Mouse (Mus musculus) lung, postnatal 0 days (tissue): Measurements from ENCODE around the gene Cdk19. TPM values are rescaled to one million over a fixed set of nuclear protein-coding genes. Genes with fewer than 3 reads are reported as not detected.

Source experiments
- ATAC-seq: fragments of 200-750 bp; cut with Nextera tagmentation; 2 replicates; pipeline ENCODE4 v1.8.0; 2017; ENCODE audit warnings: moderate library complexity
- DNase-seq: peaks from one replicate; pipeline ENCODE4 v3.0.0-alpha.2; 2016; ENCODE audit warnings: low spot score
- H3K27ac ChIP-seq: fragments of 300-500 bp; sonication (generic); 2 replicates; pipeline ENCODE4 v1.5.1; 2014; ENCODE audit warnings: antibody characterized with exemption, mild to moderate bottlenecking, low read length, mixed read lengths
- H3K27me3 ChIP-seq: fragments of 300-500 bp; sonication (generic); replicated peaks from 2 replicates; pipeline ENCODE4 v1.6.1; 2014; ENCODE audit warnings: low read length, mixed read lengths; ENCODE audit not compliant: insufficient read depth
- H3K36me3 ChIP-seq: fragments of 300-500 bp; sonication (generic); 2 replicates; pipeline ENCODE4 v1.6.1; 2014; ENCODE audit warnings: low read length, mixed read lengths; ENCODE audit not compliant: insufficient read depth
- H3K4me1 ChIP-seq: fragments of 300-500 bp; sonication (generic); 2 replicates; pipeline ENCODE4 v1.6.1; 2014; ENCODE audit warnings: antibody characterized with exemption, low read depth, low read length, mixed read lengths; ENCODE audit not compliant: insufficient read depth
- H3K4me2 ChIP-seq: fragments of 300-500 bp; sonication (generic); replicated peaks from 2 replicates; pipeline ENCODE4 v1.6.1; 2014; ENCODE audit warnings: low read depth, mild to moderate bottlenecking, low read length, moderate library complexity, mixed read lengths
- H3K4me3 ChIP-seq: fragments of 300-500 bp; sonication (generic); 2 replicates; pipeline ENCODE4 v1.5.1; 2014; ENCODE audit warnings: low read depth, low read length
- H3K9ac ChIP-seq: fragments of 300-500 bp; sonication (generic); replicated peaks from 2 replicates; pipeline ENCODE4 v1.6.1; 2014; ENCODE audit warnings: low read depth, mild to moderate bottlenecking
- H3K9me3 ChIP-seq: fragments of 300-500 bp; sonication (generic); 2 replicates; pipeline ENCODE4 v1.6.1; 2016; ENCODE audit warnings: low read length, mixed read lengths
- CTCF ChIP-seq: IDR thresholded peaks from 2 replicates; pipeline ENCODE4 v1.5.1; 2016; ENCODE audit warnings: antibody characterized with exemption, mild to moderate bottlenecking
- EP300 ChIP-seq: IDR thresholded peaks from 2 replicates; pipeline ENCODE4 v1.6.1; 2016; ENCODE audit warnings: antibody characterized with exemption, mild to moderate bottlenecking, control low read depth
- WGBS: fragments of 180-500 bp; shearing (Covaris S2); extraction: QIAGEN DNeasy Blood & Tissue Kit; methylation state at CpG from one replicate; pipeline ENCODE4 v1.1.7; 2014; 5-methylcytosine and 5-hydroxymethylcytosine counted together
- polyA plus RNA-seq: library from polyadenylated mRNA; unstranded; fragments of >200 nt; fragmentation: Nextera tagmentation; extraction: Ambion mirVana; gene quantifications from 2 replicates; pipeline ENCODE4 v1.2.1, GENCODE M21; 2015

Cdk19 gene
- polyA plus RNA-seq, 1 experiment from 2014 or later = 6.7 TPM

DNA sequence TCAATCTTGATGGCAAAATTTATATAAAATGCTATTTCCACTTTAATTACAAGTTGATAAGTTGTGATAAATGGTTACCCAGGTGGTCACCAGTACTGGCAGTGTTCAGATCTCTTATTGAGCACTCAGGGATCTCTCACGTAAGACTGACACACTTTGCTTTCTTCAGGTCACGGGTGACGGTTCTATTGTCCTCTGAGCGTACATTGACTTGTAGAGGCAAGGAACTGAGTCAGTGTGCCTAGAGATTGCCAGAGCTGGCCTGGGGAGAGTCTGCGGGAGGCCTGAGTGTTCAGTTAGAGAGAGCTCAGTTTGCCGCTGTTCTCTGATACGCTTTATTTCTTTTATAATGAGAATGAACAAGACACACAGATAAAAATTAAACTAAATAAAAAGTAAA, 104.0 kb downstream of the Cdk19 start:
- no peak for TF ChIP-seq CTCF
- DNase-seq = no peak
- H3K27me3 ChIP-seq = no peaks in the 10 kb centered on the region
- H3K9ac ChIP-seq = no peak overlapping the region
- no peak overlapping the region for H3K4me3 ChIP-seq
- no peak for ATAC-seq
- H3K4me2 ChIP-seq = no peak overlapping the region
- peaks cover 4% of the 10 kb centered on the region; the same call in 1 of the 2 replicates for H3K4me1 ChIP-seq
- H3K9me3 ChIP-seq = no peaks in the 10 kb centered on the region
- 75% methylated on average over 7 of the region's 7 CpGs for WGBS
- no peaks in the 10 kb centered on the region for H3K36me3 ChIP-seq
- no peak overlapping the region for H3K27ac ChIP-seq

- TF ChIP-seq EP300 (no peak), CTCF (no peak)
- peaks cover 4% of the 10 kb centered on the region; the same call in 1 of the 2 replicates for H3K4me1 ChIP-seq
- no peaks in the 10 kb centered on the region for H3K27me3 ChIP-seq
- ATAC-seq = no peak
- WGBS = 53% methylated on average over 6 of the region's 6 CpGs
- no peaks in the 10 kb centered on the region for H3K9me3 ChIP-seq
- DNase-seq = no peak
- no peak overlapping the region for H3K9ac ChIP-seq
- no peak overlapping the region for H3K4me2 ChIP-seq
- H3K36me3 ChIP-seq = no peaks in the 10 kb centered on the region
- H3K27ac ChIP-seq = no peak overlapping the region
- no peak overlapping the region for H3K4me3 ChIP-seq
Measured at GRCm38 (mm10) chr10:40443806-40444357, 104.5 kb downstream of the Cdk19 start.

DNA sequence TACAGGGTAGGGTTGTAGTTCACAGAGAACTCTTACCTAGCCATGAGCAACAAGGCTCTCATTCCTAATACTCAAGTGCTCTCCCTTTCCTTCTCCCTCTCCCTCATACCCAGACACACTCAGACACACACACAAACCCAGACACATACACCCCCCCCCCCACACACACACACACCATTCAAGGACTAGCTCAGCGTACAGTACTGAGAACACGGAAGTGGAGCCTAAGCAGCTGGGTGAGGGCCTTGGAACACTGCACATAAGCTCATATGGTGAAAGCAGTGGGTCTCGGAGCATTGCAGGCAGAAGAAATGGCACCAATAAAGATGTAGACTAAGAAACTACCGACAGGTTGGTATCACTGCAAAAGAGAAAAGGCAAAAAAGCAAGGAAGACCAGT, 105.2 kb downstream of the Cdk19 start:
- no peak for TF ChIP-seq EP300
- TF ChIP-seq CTCF = no peak
- DNase-seq (no peak), ATAC-seq (peak; percentile 65)
- Histone ChIP-seq H3K9ac (no peak overlapping the region), H3K9me3 (no peaks in the 10 kb centered on the region), H3K27ac (no peak overlapping the region), H3K27me3 (no peaks in the 10 kb centered on the region), H3K4me1 (peaks cover 4% of the 10 kb centered on the region; the same call in 1 of the 2 replicates), H3K4me2 (no peak overlapping the region), H3K36me3 (no peaks in the 10 kb centered on the region), H3K4me3 (no peak overlapping the region)
- WGBS = 81% methylated on average over 4 of the region's 4 CpGs

- ATAC-seq (no peak), DNase-seq (no peak)
- no peak overlapping the region for H3K9ac ChIP-seq
- no peak overlapping the region for H3K4me3 ChIP-seq
- TF ChIP-seq CTCF (no peak), EP300 (no peak)
- peaks cover 4% of the 10 kb centered on the region; the same call in 1 of the 2 replicates for H3K4me1 ChIP-seq
- H3K36me3 ChIP-seq = no peaks in the 10 kb centered on the region
- no peak overlapping the region for H3K4me2 ChIP-seq
- no peak overlapping the region for H3K27ac ChIP-seq
- no peaks in the 10 kb centered on the region for H3K27me3 ChIP-seq
- 45% methylated on average over 3 of the region's 3 CpGs for WGBS
- H3K9me3 ChIP-seq = no peaks in the 10 kb centered on the region
Measured at GRCm38 (mm10) chr10:40446088-40446604, 106.8 kb downstream of the Cdk19 start.

DNA sequence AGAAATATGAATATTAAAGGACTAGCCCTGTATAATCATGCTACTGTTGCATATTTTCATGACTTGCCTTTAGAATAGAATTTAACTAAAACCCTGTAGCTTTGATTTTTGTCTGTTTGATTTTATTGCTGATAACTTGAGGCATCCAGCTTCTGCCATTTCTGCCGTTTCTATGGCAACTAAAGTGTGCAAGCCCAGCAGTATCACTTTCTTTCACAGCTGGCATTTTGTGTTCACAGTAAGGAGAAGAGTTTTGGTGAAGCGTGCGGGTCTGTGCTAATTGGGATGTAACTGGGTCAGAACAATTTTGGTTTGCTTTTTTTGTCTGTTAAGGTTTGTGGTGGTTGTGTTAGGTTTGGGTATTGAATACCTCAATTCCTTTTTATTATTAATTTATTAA, 107.3 kb downstream of the Cdk19 start:
- Histone ChIP-seq H3K27me3 (no peaks in the 10 kb centered on the region), H3K9ac (no peak overlapping the region), H3K4me2 (no peak overlapping the region), H3K9me3 (no peaks in the 10 kb centered on the region), H3K36me3 (no peaks in the 10 kb centered on the region), H3K4me3 (no peak overlapping the region), H3K27ac (no peak overlapping the region), H3K4me1 (peaks cover 4% of the 10 kb centered on the region; the same call in 1 of the 2 replicates)
- ATAC-seq (no peak), DNase-seq (no peak)
- TF ChIP-seq CTCF = no peak
- TF ChIP-seq EP300 = no peak
- WGBS = 52% methylated on average over 3 of the region's 3 CpGs

DNA sequence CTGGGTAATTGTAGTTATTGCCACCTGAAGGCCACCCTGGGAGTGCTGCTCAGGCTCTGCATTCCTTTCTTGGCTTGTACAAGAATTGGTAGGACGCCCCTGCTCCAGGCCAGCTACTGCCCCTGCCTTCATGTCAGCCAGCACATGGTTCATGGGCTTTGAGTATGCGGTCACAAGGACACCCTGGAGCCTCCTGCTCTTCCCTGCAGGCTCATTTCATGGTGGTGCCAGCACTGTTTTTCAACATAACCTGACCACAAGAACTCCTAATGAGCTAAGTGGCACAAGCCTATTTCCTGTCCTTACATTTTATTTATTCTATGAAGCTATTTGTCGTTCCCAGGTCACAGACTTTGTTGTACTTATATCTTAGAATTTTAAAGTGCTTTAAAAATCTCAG, 107.9 kb downstream of the Cdk19 start:
- peak overlapping the region; percentile 51 for H3K27ac ChIP-seq
- TF ChIP-seq CTCF = no peak
- TF ChIP-seq EP300 = no peak
- no peak for ATAC-seq
- no peaks in the 10 kb centered on the region for H3K36me3 ChIP-seq
- no peak overlapping the region for H3K4me2 ChIP-seq
- H3K9ac ChIP-seq = no peak overlapping the region
- H3K27me3 ChIP-seq = no peaks in the 10 kb centered on the region
- DNase-seq = no peak
- peaks cover 4% of the 10 kb centered on the region; the same call in 1 of the 2 replicates for H3K4me1 ChIP-seq
- no peak overlapping the region for H3K4me3 ChIP-seq
- no peaks in the 10 kb centered on the region for H3K9me3 ChIP-seq
- WGBS = 33% methylated on average over 3 of the region's 3 CpGs
